Mouse (Mus musculus) WW6 (cell line): ENCODE measurements around the gene Slc5a10.
"Not testable (repeated sequence)": the region's sequence is repeated elsewhere in the genome, so short reads cannot be mapped to it uniquely, and the experiment has no call there.

ENCODE experiments used
- DNase-seq: peaks from one replicate; pipeline ENCODE4 v3.0.0-alpha.2; 2013; ENCODE audit warnings: low read depth, low spot score

Slc5a10 gene

GRCm38 (mm10) chr11:61649626-61650025, 71.0 kb downstream of the Slc5a10 start:
- DNase-seq: no peak

- no peak for DNase-seq
Observed at GRCm38 (mm10) chr11:61649163-61649580, 71.5 kb downstream of the Slc5a10 start.

- DNase-seq: no peak
Observed at GRCm38 (mm10) chr11:61648749-61649115, 71.9 kb downstream of the Slc5a10 start.

- DNase-seq: no peak
Observed at GRCm38 (mm10) chr11:61647956-61648748, 72.5 kb downstream of the Slc5a10 start.

- no peak for DNase-seq
Observed at GRCm38 (mm10) chr11:61647110-61647910, 73.3 kb downstream of the Slc5a10 start.

GRCm38 (mm10) chr11:61646499-61647039, 74.1 kb downstream of the Slc5a10 start:
- no peak for DNase-seq

GRCm38 (mm10) chr11:61645357-61645857, 75.2 kb downstream of the Slc5a10 start:
- DNase-seq: no peak

GRCm38 (mm10) chr11:61644576-61645326, 75.9 kb downstream of the Slc5a10 start:
- DNase-seq: no peak

GRCm38 (mm10) chr11:61643184-61643961, 77.3 kb downstream of the Slc5a10 start:
- no peak for DNase-seq

GRCm38 (mm10) chr11:61642106-61642505, 78.5 kb downstream of the Slc5a10 start:
- DNase-seq: no peak

- DNase-seq: not testable (repeated sequence)
Observed at GRCm38 (mm10) chr11:61640585-61640984, 80.0 kb downstream of the Slc5a10 start.

- DNase-seq: no peak
Observed at GRCm38 (mm10) chr11:61639601-61640177, 80.9 kb downstream of the Slc5a10 start.

GRCm38 (mm10) chr11:61638764-61639536, 81.7 kb downstream of the Slc5a10 start:
- DNase-seq: no peak

GRCm38 (mm10) chr11:61637856-61638255, 82.8 kb downstream of the Slc5a10 start:
- no peak for DNase-seq

GRCm38 (mm10) chr11:61637413-61637812, 83.2 kb downstream of the Slc5a10 start:
- DNase-seq: no peak

GRCm38 (mm10) chr11:61636309-61636708, 84.3 kb downstream of the Slc5a10 start:
- not testable (repeated sequence) for DNase-seq

GRCm38 (mm10) chr11:61629621-61630020, 91.0 kb downstream of the Slc5a10 start:
- no peak for DNase-seq

- no peak for DNase-seq
Observed at GRCm38 (mm10) chr11:61626509-61626908, 94.1 kb downstream of the Slc5a10 start.

- no peak for DNase-seq
Observed at GRCm38 (mm10) chr11:61625136-61625535, 95.5 kb downstream of the Slc5a10 start.
